Mouse (Mus musculus) kidney, embryonic 15.5 days (tissue): ENCODE data around the gene Cc2d1b. TPM values are rescaled to one million over a fixed set of nuclear protein-coding genes. Genes with fewer than 3 reads are reported as not detected.
A peak's percentile ranks its signal among the peaks of the same experiment; 100 is the strongest.

ENCODE experiments used
- ATAC-seq: fragments of 200-750 bp; cut with Nextera tagmentation; replicated peaks from 2 replicates; pipeline ENCODE4 v1.8.0; 2017; ENCODE audit warnings: moderate TSS enrichment; ENCODE audit not compliant: low FRiP score
- H3K27ac ChIP-seq: fragments of 300-500 bp; sonication (generic); 2 replicates; pipeline ENCODE4 v1.5.1; 2015; ENCODE audit warnings: mild to moderate bottlenecking, inconsistent platforms
- H3K27me3 ChIP-seq: fragments of 300-500 bp; sonication (generic); 2 replicates; pipeline ENCODE4 v1.6.1; 2015; ENCODE audit warnings: inconsistent platforms
- H3K36me3 ChIP-seq: fragments of 300-500 bp; sonication (generic); 2 replicates; pipeline ENCODE4 v1.6.1; 2015; ENCODE audit warnings: inconsistent platforms
- H3K4me1 ChIP-seq: fragments of 300-500 bp; sonication (generic); 2 replicates; pipeline ENCODE4 v1.6.1; 2015; ENCODE audit warnings: inconsistent platforms
- H3K4me2 ChIP-seq: fragments of 300-500 bp; sonication (generic); 2 replicates; pipeline ENCODE4 v1.6.1; 2015; ENCODE audit warnings: moderate library complexity, mild to moderate bottlenecking, inconsistent platforms
- H3K4me3 ChIP-seq: fragments of 300-500 bp; sonication (generic); replicated peaks from 2 replicates; pipeline ENCODE4 v1.5.1; 2015; ENCODE audit warnings: mild to moderate bottlenecking, inconsistent platforms
- H3K9ac ChIP-seq: fragments of 300-500 bp; sonication (generic); 2 replicates; pipeline ENCODE4 v1.6.1; 2015; ENCODE audit warnings: mild to moderate bottlenecking, inconsistent platforms
- H3K9me3 ChIP-seq: fragments of 300-500 bp; sonication (generic); replicated peaks from 2 replicates; pipeline ENCODE4 v1.6.1; 2016; ENCODE audit warnings: inconsistent platforms
- WGBS: fragments of 180-500 bp; shearing (Covaris S2); methylation state at CpG from one replicate; pipeline ENCODE4 v1.1.7; 2015; ENCODE audit warnings: mixed read lengths; 5-methylcytosine and 5-hydroxymethylcytosine counted together
- polyA plus RNA-seq: library from polyadenylated mRNA; unstranded; fragments of >200 nt; fragmentation: Nextera tagmentation; extraction: Ambion mirVana; gene quantifications from 2 replicates; pipeline ENCODE4 v1.2.1, GENCODE M21; 2015

Gene Cc2d1b
- polyA plus RNA-seq, result 29.2 and 32.3 TPM in 2 replicates

GRCm38 (mm10) chr4:108619587-108620341 lies at the start of gene Cc2d1b:
Cc2d1b (plus strand) TSS chr4:108619940.
- peak; percentile 96 for ATAC-seq
- Histone ChIP-seq H3K4me3 (peak within 1 kb of the TSS; percentile 74), H3K36me3 (peaks cover 23% of the 10 kb centered on the region), H3K9ac (peak within 1 kb of the TSS; percentile 84), H3K9me3 (no peaks in the 10 kb centered on the region), H3K27ac (peak within 1 kb of the TSS; percentile 91), H3K4me1 (peaks cover 22% of the 10 kb centered on the region), H3K27me3 (no peaks in the 10 kb centered on the region), H3K4me2 (peak within 1 kb of the TSS; percentile 87)
- under 1% methylated on average over 70 of the region's 86 CpGs for WGBS

- Histone ChIP-seq H3K4me1 (peaks cover 6% of the 10 kb centered on the region), H3K4me3 (no peak overlapping the region), H3K9ac (no peak overlapping the region), H3K9me3 (no peaks in the 10 kb centered on the region), H3K27ac (no peak overlapping the region), H3K27me3 (no peaks in the 10 kb centered on the region), H3K4me2 (no peak overlapping the region), H3K36me3 (peaks cover 76% of the 10 kb centered on the region)
- no peak for ATAC-seq
- WGBS, result 95% methylated on average over 3 of the region's 3 CpGs
These were observed 47.1 kb upstream of the Cc2d1b start for GRCm38 (mm10) chr4:108572644-108573043.

DNA sequence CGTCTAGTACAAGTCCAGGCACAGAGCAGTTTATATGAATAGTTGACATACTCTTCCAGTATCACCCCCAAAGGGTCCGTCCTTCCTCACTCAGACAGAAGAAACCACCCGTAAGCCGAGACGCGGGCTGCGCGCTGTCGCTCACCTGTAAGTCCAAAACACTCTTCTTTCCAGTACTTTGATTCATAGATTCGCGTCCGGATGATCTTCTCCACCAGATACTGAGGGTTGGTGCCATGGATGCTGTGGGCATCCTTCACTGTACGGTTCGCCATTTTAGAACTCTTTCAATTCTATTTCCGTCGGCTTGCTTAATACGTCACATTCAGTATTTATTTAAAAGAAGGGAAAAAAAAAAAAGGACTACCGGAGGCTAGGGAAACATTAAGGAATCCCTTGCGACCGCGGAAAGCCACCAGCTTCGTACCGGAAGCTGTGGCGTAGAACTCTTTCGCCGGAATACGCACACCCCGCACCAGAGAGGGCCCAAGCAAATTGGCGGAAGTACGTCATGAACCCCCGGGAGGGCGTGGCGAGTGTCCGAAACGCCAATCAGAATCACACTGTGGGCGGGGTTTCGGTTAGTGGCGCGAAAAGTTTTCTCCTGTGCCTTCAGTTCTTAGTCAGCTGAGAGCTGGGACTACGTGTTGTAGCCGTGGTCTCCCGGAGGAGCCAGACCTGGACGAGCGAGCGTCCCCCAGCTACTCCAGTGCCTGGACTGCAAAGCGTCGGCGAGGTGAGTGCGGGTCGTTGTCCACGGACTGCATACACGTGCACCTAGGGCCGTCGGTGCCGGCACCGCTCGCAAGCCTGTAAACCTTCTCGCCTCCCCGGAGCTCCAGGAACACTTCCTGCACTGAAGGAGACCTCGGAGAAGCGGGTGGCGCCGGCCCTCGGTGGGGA lies 40.6 kb upstream of the Cc2d1b start, which contains the start of the genes Prpf38a and Orc1:
TSS of gene Prpf38a (minus strand) at position 497 of the 903 bp plus-strand sequence.
TSS of gene Orc1 (plus strand) at position 584 of the 903 bp plus-strand sequence.
- under 1% methylated on average over 64 of the region's 64 CpGs for WGBS
- Histone ChIP-seq H3K4me2 (peak within 1 kb of the TSS; percentile 81), H3K9ac (peak within 1 kb of the TSS; percentile 73), H3K36me3 (peaks cover 25% of the 10 kb centered on the region), H3K27ac (peak within 1 kb of the TSS; percentile 75), H3K4me1 (peaks cover 29% of the 10 kb centered on the region), H3K4me3 (peak within 1 kb of the TSS; percentile 93), H3K27me3 (no peaks in the 10 kb centered on the region), H3K9me3 (no peaks in the 10 kb centered on the region)
- ATAC-seq, result peak; percentile 98

GRCm38 (mm10) chr4:108579743-108580411 lies 39.9 kb upstream of the Cc2d1b start:
- WGBS, result under 1% methylated on average over 16 of the region's 16 CpGs
- ATAC-seq, result no peak
- H3K4me2 ChIP-seq, result peak overlapping the region; percentile 81
- H3K27me3 ChIP-seq, result no peaks in the 10 kb centered on the region
- H3K4me1 ChIP-seq, result peaks cover 29% of the 10 kb centered on the region
- H3K9ac ChIP-seq, result peak overlapping the region; percentile 73
- H3K9me3 ChIP-seq, result no peaks in the 10 kb centered on the region
- H3K4me3 ChIP-seq, result peak overlapping the region; percentile 93
- peaks cover 18% of the 10 kb centered on the region for H3K36me3 ChIP-seq
- H3K27ac ChIP-seq, result peak overlapping the region; percentile 75

DNA sequence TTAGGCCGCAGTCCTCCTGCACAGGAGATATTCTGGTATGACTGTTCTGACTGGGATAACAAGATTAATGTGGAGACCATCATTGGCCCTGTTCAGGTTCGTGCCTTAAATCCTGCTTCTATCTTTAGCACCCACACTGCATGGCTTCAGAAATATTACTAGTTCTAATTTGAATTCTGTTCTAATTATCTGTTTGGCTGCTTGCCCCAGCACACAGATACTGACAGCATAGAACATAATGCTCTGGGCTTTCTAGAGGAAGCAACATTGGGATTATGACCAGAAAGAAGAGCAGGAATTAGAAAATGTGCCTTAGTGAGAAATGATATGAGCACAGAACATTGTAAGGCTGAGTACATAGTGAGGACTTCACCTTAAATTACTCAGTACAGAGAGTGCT lies 26.4 kb upstream of the Cc2d1b start:
- Histone ChIP-seq H3K9me3 (no peaks in the 10 kb centered on the region), H3K27me3 (no peaks in the 10 kb centered on the region), H3K36me3 (peaks cover 39% of the 10 kb centered on the region), H3K9ac (no peak overlapping the region), H3K4me2 (no peak overlapping the region), H3K4me1 (no peaks in the 10 kb centered on the region), H3K27ac (no peak overlapping the region), H3K4me3 (no peak overlapping the region)
- 89% methylated on average over 2 of the region's 2 CpGs for WGBS
- ATAC-seq, result no peak

DNA sequence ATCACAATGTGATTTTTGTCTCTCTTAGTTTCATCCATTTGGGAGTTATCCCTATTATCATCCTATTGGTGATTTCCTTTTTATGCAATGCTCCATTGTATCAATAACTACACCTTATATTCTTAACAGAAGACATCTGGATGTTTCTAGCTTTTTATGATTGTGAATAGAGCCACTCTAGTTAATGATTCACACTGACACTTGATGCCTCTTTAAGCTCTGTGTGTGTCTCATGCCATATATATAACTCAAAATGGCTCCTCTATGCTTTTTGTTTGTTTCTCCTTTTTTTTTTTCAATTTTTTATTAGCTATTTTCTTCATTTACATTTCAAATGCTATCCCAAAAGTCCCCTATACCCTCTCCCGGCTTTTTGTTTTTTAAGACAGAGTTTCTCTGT lies 24.0 kb upstream of the Cc2d1b start:
- WGBS, result 89% methylated on average over 1 of the region's 1 CpGs
- ATAC-seq, result no peak

DNA sequence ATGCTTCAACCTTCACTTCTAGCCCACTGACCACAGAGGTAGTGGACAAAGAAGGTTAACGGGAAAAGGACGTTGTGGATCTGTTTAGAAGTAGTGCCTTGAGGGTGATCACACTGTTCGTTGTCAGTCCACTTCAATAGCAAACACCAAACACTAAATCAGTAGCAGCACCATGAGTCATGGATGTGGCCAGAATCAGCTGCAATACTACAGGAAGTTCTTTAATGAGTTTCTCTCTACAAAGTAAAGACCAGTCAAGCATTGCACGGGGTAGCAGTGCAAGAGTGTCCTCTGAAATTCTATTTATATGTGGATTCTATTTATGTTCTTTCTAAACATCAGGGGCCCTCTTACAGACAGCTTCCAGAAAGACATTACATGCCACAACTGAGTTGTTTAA lies 21.4 kb upstream of the Cc2d1b start:
- H3K36me3 ChIP-seq, result peaks cover 62% of the 10 kb centered on the region
- no peak overlapping the region for H3K4me3 ChIP-seq
- no peak overlapping the region for H3K27ac ChIP-seq
- no peaks in the 10 kb centered on the region for H3K4me1 ChIP-seq
- H3K9ac ChIP-seq, result no peak overlapping the region
- 68% methylated on average over 4 of the region's 4 CpGs for WGBS
- H3K4me2 ChIP-seq, result no peak overlapping the region
- ATAC-seq, result no peak
- H3K9me3 ChIP-seq, result peaks cover 5% of the 10 kb centered on the region; the same call in 1 of the 2 replicates
- no peaks in the 10 kb centered on the region for H3K27me3 ChIP-seq

More for the DNA sequence above, 24.0 kb upstream of the Cc2d1b start:
- Histone ChIP-seq H3K27ac (no peak overlapping the region), H3K4me3 (no peak overlapping the region), H3K4me1 (no peaks in the 10 kb centered on the region), H3K36me3 (peaks cover 51% of the 10 kb centered on the region), H3K4me2 (no peak overlapping the region), H3K9me3 (no peaks in the 10 kb centered on the region), H3K27me3 (no peaks in the 10 kb centered on the region), H3K9ac (no peak overlapping the region)

GRCm38 (mm10) chr4:108601870-108602269 lies 17.9 kb upstream of the Cc2d1b start:
- ATAC-seq, result no peak
- no peak overlapping the region for H3K9ac ChIP-seq
- no peaks in the 10 kb centered on the region for H3K27me3 ChIP-seq
- no peak overlapping the region for H3K4me2 ChIP-seq
- H3K27ac ChIP-seq, result no peak overlapping the region
- 92% methylated on average over 7 of the region's 7 CpGs for WGBS
- no peaks in the 10 kb centered on the region for H3K4me1 ChIP-seq
- peaks cover 5% of the 10 kb centered on the region; the same call in 1 of the 2 replicates for H3K9me3 ChIP-seq
- H3K4me3 ChIP-seq, result no peak overlapping the region
- H3K36me3 ChIP-seq, result peaks cover 78% of the 10 kb centered on the region

DNA sequence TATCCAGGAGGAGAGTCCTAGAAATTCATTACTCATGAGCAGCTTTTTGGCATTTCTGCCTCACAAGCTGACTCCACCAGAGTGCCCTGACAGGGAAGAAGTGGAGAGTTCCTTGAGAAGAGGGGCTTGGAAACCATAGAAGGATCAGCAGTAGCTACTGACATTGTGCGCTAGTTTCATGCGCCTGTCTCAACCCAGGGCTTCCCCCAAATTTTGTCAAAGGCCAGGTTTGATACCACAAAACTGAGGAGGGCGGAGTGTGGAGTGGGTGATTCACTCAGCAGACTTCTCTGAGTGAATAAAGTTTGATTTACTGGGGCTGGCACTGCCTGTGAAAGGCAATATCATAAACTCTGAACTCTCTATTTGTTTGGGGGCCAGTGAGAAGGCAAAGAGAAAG lies 11.1 kb upstream of the Cc2d1b start:
- H3K9ac ChIP-seq, result no peak overlapping the region
- no peaks in the 10 kb centered on the region for H3K4me1 ChIP-seq
- 87% methylated on average over 3 of the region's 3 CpGs for WGBS
- no peaks in the 10 kb centered on the region for H3K9me3 ChIP-seq
- H3K36me3 ChIP-seq, result peaks cover 61% of the 10 kb centered on the region
- ATAC-seq, result no peak
- H3K4me2 ChIP-seq, result no peak overlapping the region
- no peak overlapping the region for H3K4me3 ChIP-seq
- H3K27ac ChIP-seq, result no peak overlapping the region
- H3K27me3 ChIP-seq, result no peaks in the 10 kb centered on the region

GRCm38 (mm10) chr4:108610935-108611334 lies 8.8 kb upstream of the Cc2d1b start:
- no peak for ATAC-seq
- Histone ChIP-seq H3K27ac (no peak overlapping the region), H3K9me3 (no peaks in the 10 kb centered on the region), H3K36me3 (peaks cover 44% of the 10 kb centered on the region), H3K27me3 (no peaks in the 10 kb centered on the region), H3K4me1 (no peaks in the 10 kb centered on the region), H3K4me3 (no peak overlapping the region), H3K4me2 (no peak overlapping the region), H3K9ac (no peak overlapping the region)
- 92% methylated on average over 5 of the region's 5 CpGs for WGBS

DNA sequence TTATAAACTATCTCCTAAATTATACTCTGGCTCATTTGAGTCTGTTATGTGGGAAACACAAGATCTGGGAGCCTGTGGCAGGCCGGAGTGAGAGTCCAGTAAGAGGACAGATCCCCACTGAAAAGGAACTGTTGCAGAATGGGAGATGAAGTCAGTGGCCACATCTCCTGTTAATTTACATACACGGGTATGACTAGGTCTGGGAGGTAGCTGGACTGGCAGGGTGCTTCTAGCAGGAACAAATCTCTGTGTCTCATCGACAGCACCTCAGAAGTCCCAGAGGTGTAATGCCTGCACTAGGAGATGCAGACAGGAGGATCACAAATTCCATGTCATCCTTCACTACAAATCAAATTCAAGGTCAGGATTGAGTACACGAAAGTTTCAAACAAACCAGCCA lies 1.2 kb upstream of the Cc2d1b start:
- peak overlapping the region; percentile 91 for H3K27ac ChIP-seq

More for the DNA sequence above, 1.2 kb upstream of the Cc2d1b start:
- Histone ChIP-seq H3K27me3 (no peaks in the 10 kb centered on the region), H3K9ac (peak overlapping the region; percentile 84), H3K4me3 (peak overlapping the region; percentile 74; the same call in 1 of the 2 replicates), H3K9me3 (no peaks in the 10 kb centered on the region), H3K36me3 (peaks cover 16% of the 10 kb centered on the region; the same call in 1 of the 2 replicates), H3K4me1 (peaks cover 22% of the 10 kb centered on the region), H3K4me2 (peak overlapping the region; percentile 87)
- WGBS, result 67% methylated on average over 4 of the region's 4 CpGs
- no peak for ATAC-seq
